Mouse (Mus musculus) limb, embryonic 14.5 days (tissue): ENCODE data around the gene Tcp1. TPM values are rescaled to one million over a fixed set of nuclear protein-coding genes. Genes with fewer than 3 reads are reported as not detected.
"Not testable (repeated sequence)": the region's sequence is repeated elsewhere in the genome, so short reads cannot be mapped to it uniquely, and the experiment has no call there.

Experiments
- ATAC-seq: fragments of 200-750 bp; cut with Nextera tagmentation; 2 replicates; pipeline ENCODE4 v1.8.0; 2017; ENCODE audit warnings: low read depth, moderate number of reproducible peaks, moderate TSS enrichment; ENCODE audit not compliant: low FRiP score
- DNase-seq: peaks from one replicate; pipeline ENCODE4 v3.0.0-alpha.2; 2015; ENCODE audit warnings: low spot score
- H3K27ac ChIP-seq: fragments of 300-500 bp; sonication (generic); replicated peaks from 2 replicates; pipeline ENCODE4 v1.5.1; 2014; ENCODE audit warnings: low read depth, mild to moderate bottlenecking, low read length, moderate library complexity, mixed read lengths
- H3K27me3 ChIP-seq: fragments of 300-500 bp; sonication (generic); 2 replicates; pipeline ENCODE4 v1.6.1; 2014; ENCODE audit warnings: low read length, mixed read lengths; ENCODE audit not compliant: control insufficient read depth, insufficient read depth
- H3K36me3 ChIP-seq: fragments of 300-500 bp; sonication (generic); 2 replicates; pipeline ENCODE4 v1.6.1; 2014; ENCODE audit warnings: mild to moderate bottlenecking, low read length, moderate library complexity, mixed read lengths; ENCODE audit not compliant: control insufficient read depth, insufficient read depth
- H3K4me1 ChIP-seq: fragments of 300-500 bp; sonication (generic); 2 replicates; pipeline ENCODE4 v1.6.1; 2014; ENCODE audit warnings: antibody characterized with exemption, low read length, mixed read lengths; ENCODE audit not compliant: control insufficient read depth, insufficient read depth
- H3K4me2 ChIP-seq: fragments of 300-500 bp; sonication (generic); replicated peaks from 2 replicates; pipeline ENCODE4 v1.6.1; 2014; ENCODE audit warnings: low read depth, mild to moderate bottlenecking, low read length, moderate library complexity; ENCODE audit not compliant: severe bottlenecking
- H3K4me3 ChIP-seq: fragments of 300-500 bp; sonication (generic); replicated peaks from 2 replicates; pipeline ENCODE4 v1.5.1; 2014; ENCODE audit warnings: low read length
- H3K9ac ChIP-seq: fragments of 300-500 bp; sonication (generic); 2 replicates; pipeline ENCODE4 v1.6.1; 2014; ENCODE audit warnings: mild to moderate bottlenecking, low read depth, low read length, moderate library complexity; ENCODE audit not compliant: severe bottlenecking
- H3K9me3 ChIP-seq: fragments of 300-500 bp; sonication (generic); 2 replicates; pipeline ENCODE4 v1.6.1; 2016; ENCODE audit warnings: low read length; ENCODE audit not compliant: control insufficient read depth
- POLR2A ChIP-seq: fragments of 200-500 bp; IDR thresholded peaks from 2 replicates; pipeline ENCODE4 v1.8.0; 2012; ENCODE audit warnings: inconsistent platforms, mild to moderate bottlenecking, moderate library complexity, borderline replicate concordance; ENCODE audit not compliant: insufficient read depth, insufficient read length; ENCODE audit errors: extremely low read depth
- WGBS: fragments of 180-500 bp; shearing (Covaris S2); extraction: QIAGEN DNeasy Blood & Tissue Kit; methylation state at CpG from one replicate; pipeline ENCODE4 v1.1.7; 2014; 5-methylcytosine and 5-hydroxymethylcytosine counted together
- polyA plus RNA-seq, 2 experiments: library from polyadenylated mRNA; depleted of rRNA in 1 of 2; stranded (reverse) in 1 of 2; unstranded in 1 of 2; fragments of >200 nt; fragmentation: Nextera tagmentation in 1 of 2; extraction: Ambion mirVana in 1 of 2; gene quantifications; 2 replicates each; pipeline versions ENCODE4 v1.2.1 to v1.2.3; 2012 to 2014

Gene Tcp1
- polyA plus RNA-seq, 2 experiments = 212 to 386 TPM

GRCm38 (mm10) chr17:12892033-12892432, 23.5 kb upstream of the Tcp1 start:
- 97% methylated on average over 9 of the region's 9 CpGs for WGBS

GRCm38 (mm10) chr17:12897674-12898073, 17.8 kb upstream of the Tcp1 start:
- Histone ChIP-seq H3K36me3 (peaks cover 9% of the 10 kb centered on the region), H3K27ac (no peak overlapping the region; the same call in 1 of the 2 replicates), H3K27me3 (no peaks in the 10 kb centered on the region), H3K9ac (no peak overlapping the region), H3K4me3 (no peak overlapping the region), H3K4me2 (no peak overlapping the region), H3K4me1 (peaks cover under 1% of the 10 kb centered on the region; the same call in 1 of the 2 replicates), H3K9me3 (no peaks in the 10 kb centered on the region)
- no peak for TF ChIP-seq POLR2A
- ATAC-seq = no peak
- WGBS = 93% methylated on average over 5 of the region's 5 CpGs
- DNase-seq = no peak

More at GRCm38 (mm10) chr17:12892033-12892432, 23.5 kb upstream of the Tcp1 start:
- no peak overlapping the region for H3K9ac ChIP-seq
- peaks cover 17% of the 10 kb centered on the region for H3K36me3 ChIP-seq
- H3K27ac ChIP-seq = no peak overlapping the region
- no peak overlapping the region for H3K4me2 ChIP-seq
- peaks cover 4% of the 10 kb centered on the region for H3K4me1 ChIP-seq
- DNase-seq (no peak), ATAC-seq (no peak)
- H3K27me3 ChIP-seq = no peaks in the 10 kb centered on the region
- no peak overlapping the region for H3K4me3 ChIP-seq
- no peaks in the 10 kb centered on the region for H3K9me3 ChIP-seq
- no peak for TF ChIP-seq POLR2A

GRCm38 (mm10) chr17:12898607-12899006, 16.9 kb upstream of the Tcp1 start:
- ATAC-seq, H3K4me3 ChIP-seq, H3K27me3 ChIP-seq, DNase-seq, H3K4me1 ChIP-seq, H3K9ac ChIP-seq, H3K4me2 ChIP-seq, H3K27ac ChIP-seq, H3K9me3 ChIP-seq: not testable (repeated sequence)
- 54% methylated on average over 2 of the region's 2 CpGs for WGBS
- H3K36me3 ChIP-seq = peaks cover 13% of the 10 kb centered on the region

- no peak for TF ChIP-seq POLR2A
- Histone ChIP-seq H3K27ac (no peak overlapping the region), H3K27me3 (no peaks in the 10 kb centered on the region), H3K4me3 (no peak overlapping the region), H3K9me3 (no peaks in the 10 kb centered on the region), H3K36me3 (peaks cover 18% of the 10 kb centered on the region), H3K4me2 (no peak overlapping the region), H3K4me1 (peaks cover 9% of the 10 kb centered on the region), H3K9ac (no peak overlapping the region)
- WGBS = 97% methylated on average over 6 of the region's 6 CpGs
- ATAC-seq (no peak), DNase-seq (no peak)
Observed at GRCm38 (mm10) chr17:12902291-12902690, 13.2 kb upstream of the Tcp1 start.

- no peak overlapping the region; the same call in 1 of the 2 replicates for H3K4me2 ChIP-seq
- ATAC-seq (peak; percentile 81), DNase-seq (peak; percentile 57)
- H3K27me3 ChIP-seq = no peaks in the 10 kb centered on the region
- H3K9me3 ChIP-seq = no peaks in the 10 kb centered on the region
- no peak overlapping the region for H3K4me3 ChIP-seq
- H3K4me1 ChIP-seq = peaks cover 9% of the 10 kb centered on the region
- TF ChIP-seq POLR2A = no peak
- WGBS = 27% methylated on average over 11 of the region's 12 CpGs
- H3K27ac ChIP-seq = peak overlapping the region; percentile 70
- H3K36me3 ChIP-seq = peaks cover 18% of the 10 kb centered on the region
- no peak overlapping the region for H3K9ac ChIP-seq
Observed at GRCm38 (mm10) chr17:12903372-12904333, 11.8 kb upstream of the Tcp1 start.
